Mouse (Mus musculus) spleen, embryonic (tissue): ENCODE measurements at regions not wholly inside any gene's neighbourhood (a gene's known extent, or its start where the extent isn't known, plus 50 kb on each side); places are given as distances from the start of the nearest gene placed in this dataset.

Experiments
- CTCF ChIA-PET: fragments of 350-600 bp; sonication (Branson Sonifier 250); formaldehyde crosslinking; loops from one replicate; lab custom pipeline; 2022; lab: Charles Lee

- CTCF ChIA-PET, result no interaction called here
Measured at GRCm38 (mm10) chr8:53338006-53338405, 173.5 kb upstream of the Aga start.

- CTCF ChIA-PET, result interaction anchor here (0.7 kb wide), 1 partner anchor 10 kb away, joined by 10 read pairs; no protein-coding TSS in a partner anchor
Measured at GRCm38 (mm10) chr8:53368640-53369039, 142.9 kb upstream of the Aga start.

DNA sequence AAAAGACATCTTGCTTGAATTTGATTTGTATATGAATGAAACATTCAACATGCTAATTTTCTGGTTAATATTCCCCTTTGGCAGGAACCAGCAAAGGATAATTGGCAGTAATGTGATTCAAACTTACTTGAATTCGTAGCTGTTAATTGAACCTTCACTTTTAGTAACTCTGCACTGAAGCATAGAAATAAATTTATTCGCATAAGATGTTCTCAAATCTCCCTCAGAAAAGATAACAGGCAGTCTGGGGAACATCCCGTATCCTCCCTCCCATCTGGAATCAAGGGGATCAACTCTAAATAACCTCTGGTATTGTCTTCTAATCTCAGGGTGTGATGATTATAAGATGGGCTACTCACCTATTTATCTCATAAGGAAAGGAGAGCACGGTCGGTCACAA lies 138.1 kb upstream of the Aga start:
- CTCF ChIA-PET, result no interaction called here

DNA sequence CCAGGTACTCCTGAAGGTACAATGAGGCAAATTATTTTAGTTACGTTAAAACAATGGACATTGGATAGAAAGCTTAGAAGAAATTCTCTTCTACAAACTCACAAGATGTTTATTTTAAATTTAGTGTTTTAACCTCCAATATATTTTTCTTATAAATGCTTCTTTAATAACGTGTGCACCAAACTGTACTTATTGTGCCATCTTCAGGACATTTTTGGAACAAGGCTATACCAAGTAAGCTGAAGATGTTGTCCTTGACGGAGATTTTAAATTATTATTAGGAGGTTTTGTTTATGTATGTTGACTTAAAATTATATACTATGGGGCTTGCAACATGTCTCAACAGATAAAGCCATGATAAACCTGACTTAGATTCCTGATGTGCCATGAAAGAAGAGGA lies 99.4 kb upstream of the Aga start:
- CTCF ChIA-PET, result interaction anchor here (0.6 kb wide), 1 partner anchor 242 kb away, joined by 3 read pairs; no protein-coding TSS in a partner anchor

DNA sequence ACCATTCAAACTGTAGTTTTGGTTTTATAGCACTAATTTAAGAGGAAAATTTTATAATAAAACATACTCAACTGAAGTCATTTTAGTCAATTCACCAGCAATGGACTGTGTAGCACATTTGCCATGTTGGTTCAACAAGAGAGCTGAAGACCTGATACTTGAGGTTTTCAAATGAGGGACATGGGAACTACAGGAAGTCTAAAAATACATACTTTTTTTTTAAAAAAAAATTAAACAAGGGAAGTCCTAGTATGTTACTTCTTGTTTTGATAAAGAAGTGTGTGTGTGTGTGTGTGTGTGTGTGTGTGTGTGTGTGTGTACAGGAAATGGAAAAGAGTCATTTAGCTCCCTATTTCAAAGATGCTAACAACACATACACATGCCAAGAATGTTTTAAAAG lies 77.3 kb upstream of the Aga start:
- CTCF ChIA-PET, result no interaction called here

- CTCF ChIA-PET, result no interaction called here
Measured at GRCm38 (mm10) chr8:53435721-53436120, 75.8 kb upstream of the Aga start.

- CTCF ChIA-PET, result no interaction called here
Measured at GRCm38 (mm10) chr8:53446748-53447355, 64.7 kb upstream of the Aga start.
